Mouse (Mus musculus): ENCODE measurements around the gene Slc6a13.

The Slc6a13 gene

DNA sequence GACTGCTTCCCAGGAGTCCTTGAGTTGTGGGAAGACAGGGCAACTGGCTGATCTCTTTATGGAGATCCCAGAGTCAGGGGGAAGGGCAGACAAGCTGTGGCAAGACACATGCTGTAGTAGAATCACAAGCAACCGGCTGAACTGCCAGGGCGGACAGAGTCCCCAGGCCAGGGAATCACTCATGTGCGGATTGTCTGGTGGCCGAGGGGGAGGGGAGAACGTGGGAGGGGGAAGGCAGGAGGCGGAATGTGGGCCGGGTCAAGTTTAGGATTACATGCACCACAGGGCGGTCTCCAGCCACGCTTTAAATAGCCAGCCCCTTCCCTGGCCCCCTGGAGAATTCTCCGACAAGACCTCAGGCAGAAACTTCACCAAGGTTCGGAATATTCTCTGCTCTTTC, at the start of gene Slc6a13:
TSS of gene Slc6a13 (plus strand) at position 274 of the 400 bp plus-strand sequence.
- DNase-seq (ENCODE audit: low spot score), result no peak

- DNase-seq (ENCODE audit: low spot score), result no peak
Measured at GRCm38 (mm10) chr6:121250406-121250805, 49.6 kb upstream of the Slc6a13 start.

- no peak for DNase-seq (ENCODE audit: low spot score)
Measured at GRCm38 (mm10) chr6:121251256-121251655, 48.8 kb upstream of the Slc6a13 start.

DNA sequence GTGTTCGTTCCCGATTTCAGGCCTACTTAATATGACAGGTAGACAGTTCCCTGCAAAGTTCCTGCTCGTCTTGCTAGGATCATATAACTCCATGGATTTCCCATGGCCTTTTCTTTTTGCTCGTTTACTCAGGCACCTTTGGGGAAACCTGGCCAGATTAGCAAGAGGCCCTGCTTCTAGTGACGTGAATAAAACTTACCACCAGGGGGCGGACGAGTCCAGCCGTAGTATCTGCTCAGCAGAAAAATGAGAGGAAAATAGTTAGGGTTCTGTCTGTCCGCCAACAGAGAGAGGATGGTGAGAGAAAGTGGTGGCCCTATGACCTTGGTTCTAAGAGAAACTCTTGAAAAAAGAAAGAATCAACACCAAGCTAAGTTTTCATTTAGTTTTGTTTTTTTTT, 39.5 kb upstream of the Slc6a13 start:
- DNase-seq (ENCODE audit: low spot score), result peak; percentile 26

GRCm38 (mm10) chr6:121261233-121261632, 38.8 kb upstream of the Slc6a13 start:
- DNase-seq (ENCODE audit: low spot score), result no peak

DNA sequence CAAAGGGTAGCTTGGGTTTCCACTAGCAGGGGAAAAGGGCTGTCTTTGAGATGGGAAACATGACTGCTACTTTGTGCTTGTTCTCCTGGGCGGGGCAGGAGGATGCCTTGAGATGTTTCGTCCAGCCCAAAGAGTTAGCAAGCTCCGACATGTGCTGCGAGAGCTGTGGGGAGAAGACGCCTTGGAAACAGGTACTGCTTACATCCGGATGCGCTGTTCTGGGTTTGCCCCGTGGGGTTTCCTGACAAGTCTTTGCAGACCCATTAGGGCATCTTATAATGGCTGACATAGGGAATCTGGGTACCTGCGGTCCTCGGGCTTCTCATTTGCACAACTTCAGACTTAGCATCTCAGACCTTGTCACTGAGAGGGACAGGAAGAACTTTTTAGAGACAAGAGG, 38.0 kb upstream of the Slc6a13 start:
- no peak for DNase-seq (ENCODE audit: low spot score)

DNA sequence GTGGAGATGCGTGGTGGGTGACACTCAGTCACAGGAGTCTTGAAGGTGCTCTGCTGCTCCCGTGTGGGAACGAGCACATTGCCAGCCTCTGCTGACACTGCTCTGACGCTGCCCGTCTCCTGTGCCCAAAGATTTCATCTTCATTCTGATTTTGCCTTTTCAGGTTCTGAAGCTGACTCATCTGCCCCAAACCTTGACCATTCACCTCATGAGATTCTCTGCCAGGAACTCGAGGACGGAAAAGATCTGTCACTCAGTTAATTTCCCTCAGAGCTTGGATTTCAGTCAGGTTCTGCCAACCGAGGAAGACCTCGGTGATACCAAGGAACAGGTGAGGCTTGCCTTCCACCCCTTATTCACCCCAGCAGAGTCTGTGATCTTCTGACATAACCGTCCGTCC, 37.5 kb upstream of the Slc6a13 start:
- DNase-seq (ENCODE audit: low spot score), result no peak

- no peak for DNase-seq (ENCODE audit: low spot score)
Measured at GRCm38 (mm10) chr6:121270156-121270555, 29.9 kb upstream of the Slc6a13 start.

- DNase-seq (ENCODE audit: low spot score), result no peak
Measured at GRCm38 (mm10) chr6:121271707-121272074, 28.3 kb upstream of the Slc6a13 start.

- peak; percentile 58 for DNase-seq (ENCODE audit: low spot score)
Measured at GRCm38 (mm10) chr6:121272075-121272800, 27.8 kb upstream of the Slc6a13 start.

GRCm38 (mm10) chr6:121274356-121274755, 25.7 kb upstream of the Slc6a13 start:
- DNase-seq (ENCODE audit: low spot score), result no peak

DNA sequence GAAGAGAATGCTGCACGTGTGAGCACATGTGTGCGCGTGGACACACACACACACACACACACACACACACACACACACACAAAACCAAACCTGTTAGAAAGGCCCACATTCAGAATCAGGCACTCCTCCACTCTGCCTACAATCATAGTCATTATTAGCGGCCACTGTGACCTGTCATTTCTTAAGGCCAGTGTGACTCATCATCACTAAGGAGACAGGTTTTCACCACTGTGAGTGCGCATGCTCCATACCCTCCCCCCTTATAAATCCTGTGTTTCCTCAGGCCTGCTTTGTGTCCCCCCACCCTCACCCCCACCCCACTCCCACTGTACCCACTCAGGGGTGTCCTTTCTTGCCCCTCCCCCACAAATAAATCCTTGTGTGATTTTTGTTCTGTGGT, 15.9 kb upstream of the Slc6a13 start:
- no peak for DNase-seq (ENCODE audit: low spot score)

DNA sequence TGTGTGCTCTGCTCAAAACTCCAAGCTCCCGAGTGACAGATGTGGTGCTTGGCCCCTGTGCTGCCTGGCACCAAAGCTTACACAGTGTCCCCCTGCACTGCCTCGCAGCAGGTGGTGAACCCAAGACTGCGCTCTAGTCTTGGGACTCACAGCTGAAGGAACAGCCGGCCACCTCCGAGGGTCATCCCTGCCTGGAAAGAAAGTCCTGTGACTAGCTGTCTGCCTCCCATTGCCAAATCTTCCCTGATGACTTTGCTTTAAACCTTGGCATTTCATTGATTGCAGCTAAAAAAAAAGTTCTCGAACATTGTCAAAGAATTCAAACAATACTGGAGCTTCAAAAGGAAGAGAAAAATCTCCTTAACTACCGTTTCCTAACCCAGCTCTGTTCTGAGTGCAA, 710 bp upstream of the Slc6a13 start:
- DNase-seq (ENCODE audit: low spot score), result no peak

GRCm38 (mm10) chr6:121300504-121300903, 477 bp downstream of the Slc6a13 start:
- no peak for DNase-seq (ENCODE audit: low spot score)

GRCm38 (mm10) chr6:121303466-121304220, 3.6 kb downstream of the Slc6a13 start:
- no peak for DNase-seq (ENCODE audit: low spot score)

- no peak for DNase-seq (ENCODE audit: low spot score)
Measured at GRCm38 (mm10) chr6:121304630-121305029, 4.6 kb downstream of the Slc6a13 start.

DNA sequence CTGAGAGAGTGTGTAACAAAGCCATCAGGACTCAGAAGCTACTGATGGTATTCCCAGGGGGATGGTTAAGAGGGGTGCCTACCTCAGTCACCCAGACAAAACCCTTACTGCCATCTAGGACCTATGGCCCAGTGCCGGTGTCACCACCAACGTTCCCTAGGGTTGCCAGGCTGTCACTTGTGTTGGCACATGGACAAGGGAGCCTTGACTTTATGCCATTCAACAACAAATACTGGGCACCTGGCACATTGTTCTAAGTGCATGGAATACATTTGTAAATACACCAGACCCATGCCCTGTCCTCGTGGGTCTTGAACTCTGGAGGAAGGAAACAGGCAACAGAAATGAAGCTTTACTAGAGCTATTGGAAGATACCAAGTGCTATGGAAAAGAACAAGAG, 5.5 kb downstream of the Slc6a13 start:
- no peak for DNase-seq (ENCODE audit: low spot score)

DNA sequence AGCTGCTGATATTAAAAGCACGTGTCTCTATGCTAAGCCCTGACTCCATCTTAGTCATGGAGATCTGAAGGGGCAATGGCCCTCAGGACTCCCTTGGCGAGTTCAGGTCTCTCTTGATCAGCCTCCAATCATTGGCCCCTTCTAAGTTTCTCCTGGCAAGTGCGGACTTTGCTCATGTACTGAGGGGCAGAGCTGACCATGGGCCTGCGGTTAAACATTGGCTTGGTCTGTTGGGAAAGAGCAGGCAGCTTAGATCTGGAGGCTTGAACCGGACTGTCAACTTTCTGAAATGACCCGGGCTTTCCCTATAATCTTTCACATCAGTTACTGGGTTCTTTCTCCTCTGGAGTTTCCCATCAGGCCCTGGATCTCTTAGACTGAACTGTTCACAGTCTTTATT, 11.0 kb downstream of the Slc6a13 start:
- DNase-seq (ENCODE audit: low spot score), result no peak

GRCm38 (mm10) chr6:121319099-121319498, 19.1 kb downstream of the Slc6a13 start:
- DNase-seq (ENCODE audit: low spot score), result no peak

- DNase-seq (ENCODE audit: low spot score), result no peak
Measured at GRCm38 (mm10) chr6:121322381-121323110, 22.5 kb downstream of the Slc6a13 start.

DNA sequence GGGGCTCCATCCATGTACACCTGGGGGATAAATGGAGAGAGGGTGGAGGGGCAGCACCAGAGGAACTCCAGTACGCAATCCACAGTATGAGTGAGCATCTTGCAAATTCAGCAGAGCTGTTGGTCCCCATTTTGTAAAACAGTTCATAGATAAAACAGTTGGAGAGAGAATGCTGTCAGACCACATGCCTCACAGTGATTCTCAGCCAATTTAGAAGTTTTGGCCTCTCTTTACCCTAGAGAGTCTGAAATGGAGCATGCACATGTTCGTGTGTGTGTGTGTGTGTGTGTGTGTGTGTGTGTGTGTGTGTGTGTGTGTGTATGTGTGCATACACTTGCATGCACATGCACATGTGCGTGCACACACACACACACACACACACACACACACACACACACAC, 25.3 kb downstream of the Slc6a13 start:
- no peak for DNase-seq (ENCODE audit: low spot score)

- no peak for DNase-seq (ENCODE audit: low spot score)
Measured at GRCm38 (mm10) chr6:121325740-121326139, 25.7 kb downstream of the Slc6a13 start.

DNA sequence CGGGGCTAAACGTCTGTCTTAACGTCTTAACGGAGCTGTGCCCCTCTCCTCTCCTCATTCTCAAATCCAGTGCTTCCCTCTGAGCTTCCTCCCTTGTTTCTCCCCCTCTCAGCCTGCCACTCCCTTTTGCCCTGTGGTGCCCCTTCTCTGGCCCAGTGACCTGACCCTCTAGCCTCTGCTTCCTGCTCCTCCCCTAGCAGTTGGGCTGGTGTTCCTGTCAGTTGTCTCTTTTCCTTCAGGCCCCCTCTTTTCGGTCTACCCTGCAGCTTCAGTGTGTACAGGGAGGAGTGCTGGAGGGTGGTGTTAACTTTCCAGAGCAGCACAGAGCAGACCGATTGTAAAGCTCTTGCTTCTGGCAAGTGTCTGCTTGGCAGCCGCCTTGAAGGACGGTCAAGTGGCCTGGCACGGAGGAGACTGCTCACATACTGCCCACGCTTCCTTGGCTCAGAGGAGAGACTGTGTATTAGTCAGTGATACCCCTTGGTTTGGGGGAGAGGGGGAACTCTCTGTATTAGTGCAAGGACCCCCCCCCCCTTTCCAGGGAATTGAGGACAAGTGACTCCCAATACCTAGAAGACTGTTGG, 26.6 kb downstream of the Slc6a13 start:
- DNase-seq (ENCODE audit: low spot score), result no peak
